In the genomic region with DNA sequence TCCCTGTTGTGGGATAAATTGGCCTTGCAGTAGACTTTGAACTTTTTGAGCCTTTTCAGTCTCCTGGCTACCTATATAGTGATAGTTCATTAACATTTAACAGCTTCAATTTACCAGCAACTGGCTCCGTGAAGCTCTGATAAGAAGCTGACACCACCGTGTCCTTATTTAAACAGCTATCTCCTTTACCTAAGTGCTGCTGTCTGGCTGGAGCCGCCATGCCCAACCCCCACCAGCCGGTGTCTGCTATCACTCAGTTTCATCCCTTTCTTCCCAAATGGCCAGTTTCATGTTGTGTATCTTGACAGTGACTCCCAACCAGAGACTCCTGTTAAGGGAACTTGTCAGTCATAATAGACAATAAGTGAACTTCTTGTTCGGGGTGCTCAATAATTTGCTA, we compare ENCODE assay signal across 32 mouse cellular contexts. TPM values are rescaled to one million over a fixed set of nuclear protein-coding genes. Genes with fewer than 3 reads are reported as not detected.
DNase-seq lines count a peak whose midpoint lies in the region; ATAC-seq and TF ChIP-seq lines count a peak whose summit lies in the region.
"Had no signal": no experiment of that assay in that cellular context is flagged by ENCODE, and none has a peak within 500 bp of the region (broad histone marks: within the 10 kb centered on the region; RNA-seq: fewer than 3 reads in every experiment).

No protein-coding gene starts in this region.

- H3K4me2 ChIP-seq in intestine, embryonic 15.5 days (replicated peaks): no peak overlapping the region
- no peak overlapping the region for H3K4me2 ChIP-seq in intestine, postnatal 0 days (replicated peaks; ENCODE audit: low read depth)
- peak overlapping the region; percentile 53 for H3K4me2 ChIP-seq in heart, embryonic 16.5 days (ENCODE audit: low read depth, low read length)
- H3K4me2 ChIP-seq: forebrain, embryonic 13.5 days; hindbrain, embryonic 13.5 days; kidney, embryonic 15.5 days; limb, embryonic 12.5 days; neural tube, embryonic 12.5 days had no signal

- H3K9me3 ChIP-seq in intestine, embryonic 15.5 days: no peaks in the 10 kb centered on the region
- H3K9me3 ChIP-seq in intestine, postnatal 0 days (ENCODE audit: control insufficient read depth): no peaks in the 10 kb centered on the region
- H3K9me3 ChIP-seq in heart, embryonic 16.5 days (replicated peaks; ENCODE audit: control insufficient read depth, low read length): no peaks in the 10 kb centered on the region
- H3K9me3 ChIP-seq: forebrain, embryonic 13.5 days; hindbrain, embryonic 13.5 days; kidney, embryonic 15.5 days; limb, embryonic 12.5 days; neural tube, embryonic 12.5 days had no signal

- H3K9ac ChIP-seq in heart, adult 2 months (ENCODE audit: low read depth, low read length): no peak overlapping the region
- no peak overlapping the region for H3K9ac ChIP-seq in intestine, embryonic 15.5 days
- H3K9ac ChIP-seq in intestine, postnatal 0 days (ENCODE audit: low read depth, low read length): no peak overlapping the region
- H3K9ac ChIP-seq in heart, embryonic 16.5 days (ENCODE audit: low read length): no peak overlapping the region
- H3K9ac ChIP-seq: forebrain, embryonic 13.5 days; hindbrain, embryonic 13.5 days; kidney, embryonic 15.5 days; limb, embryonic 12.5 days; liver, embryonic 14.5 days; neural tube, embryonic 12.5 days had no signal

- peak overlapping the region; percentile 36 for H3K4me3 ChIP-seq in heart, adult 2 months
- H3K4me3 ChIP-seq in intestine, embryonic 15.5 days (replicated peaks): no peak overlapping the region
- H3K4me3 ChIP-seq in intestine, postnatal 0 days (ENCODE audit: low read depth, low read length): no peak overlapping the region
- peak overlapping the region; percentile 14; the same call in 1 of the 2 replicates for H3K4me3 ChIP-seq in heart, embryonic 16.5 days (ENCODE audit: low read length)
- H3K4me3 ChIP-seq: forebrain, embryonic 13.5 days; hindbrain, embryonic 13.5 days; kidney, embryonic 15.5 days; layer of hippocampus, adult 2 months; left cerebral cortex, adult 2 months; limb, embryonic 12.5 days; neural tube, embryonic 12.5 days had no signal

- peak overlapping the region; percentile 89 for H3K27ac ChIP-seq in heart, adult 2 months
- no peak overlapping the region for H3K27ac ChIP-seq in intestine, embryonic 15.5 days
- H3K27ac ChIP-seq in intestine, postnatal 0 days (ENCODE audit: low read depth, low read length): no peak overlapping the region
- H3K27ac ChIP-seq in heart, embryonic 16.5 days (ENCODE audit: low read length): peak overlapping the region; percentile 82
- H3K27ac ChIP-seq: forebrain, embryonic 13.5 days; hindbrain, embryonic 13.5 days; kidney, embryonic 15.5 days; layer of hippocampus, adult 2 months; left cerebral cortex, adult 2 months; limb, embryonic 12.5 days; liver, embryonic 14.5 days; macrophage; neural tube, embryonic 12.5 days; stomach, postnatal 0 days had no signal

- peaks cover 4% of the 10 kb centered on the region for H3K36me3 ChIP-seq in heart, adult 2 months (ENCODE audit: control insufficient read depth, insufficient read depth, low read length)
- no peaks in the 10 kb centered on the region for H3K36me3 ChIP-seq in intestine, embryonic 15.5 days
- H3K36me3 ChIP-seq in intestine, postnatal 0 days (ENCODE audit: control insufficient read depth, insufficient read depth): no peaks in the 10 kb centered on the region
- H3K36me3 ChIP-seq in heart, embryonic 16.5 days (ENCODE audit: control insufficient read depth, insufficient read depth): no peaks in the 10 kb centered on the region
- H3K36me3 ChIP-seq: hindbrain, embryonic 13.5 days; kidney, embryonic 15.5 days; limb, embryonic 12.5 days; neural tube, embryonic 12.5 days had no signal

- H3K4me1 ChIP-seq in heart, adult 2 months (ENCODE audit: control insufficient read depth, insufficient read depth, low read length): no peaks in the 10 kb centered on the region
- H3K4me1 ChIP-seq in intestine, embryonic 15.5 days (replicated peaks): no peaks in the 10 kb centered on the region
- H3K4me1 ChIP-seq in intestine, postnatal 0 days (replicated peaks; ENCODE audit: control insufficient read depth, insufficient read depth, low read length): no peaks in the 10 kb centered on the region
- H3K4me1 ChIP-seq in heart, embryonic 16.5 days (ENCODE audit: control insufficient read depth, insufficient read depth, low read length): peaks cover 7% of the 10 kb centered on the region
- H3K4me1 ChIP-seq: forebrain, embryonic 13.5 days; hindbrain, embryonic 13.5 days; kidney, embryonic 15.5 days; limb, embryonic 12.5 days; neural tube, embryonic 12.5 days had no signal

- no peaks in the 10 kb centered on the region for H3K79me2 ChIP-seq in heart, adult 2 months (replicated peaks; ENCODE audit: control insufficient read depth, insufficient read depth, low read length)

- no peak for DNase-seq in heart, adult 2 months
- DNase-seq in heart, postnatal 10 days: no peak
- DNase-seq in layer of hippocampus, adult 11-12 months (ENCODE audit: low spot score): no peak
- DNase-seq in adrenal gland, postnatal 36 days: no peak
- DNase-seq: adrenal gland, postnatal 10 days; cerebellum, adult 11 months; cerebellum, adult 9-10 months; cerebellum, postnatal 36 days; gastrocnemius, postnatal 14 days; kidney, adult 18-20 months; kidney, postnatal 25 days; lung, adult 2 months; lung, postnatal 10 days; midbrain, embryonic 14.5 days; right cerebral cortex, adult 18-20 months; right cerebral cortex, postnatal 4 days; thymus, adult 18-20 months; thymus, postnatal 25 days had no signal

- intact Hi-C loops in heart, adult 2 months (cut with DNase I): loop anchor here (5.0 kb wide), 1 partner anchor 49 kb away; no protein-coding TSS in a partner anchor
- intact Hi-C loops in heart, postnatal 10 days (cut with DNase I): loop anchor here (5.0 kb wide), 1 partner anchor 49 kb away; no protein-coding TSS in a partner anchor

- 29% methylated on average over 5 of the region's 5 CpGs for WGBS in heart, adult 2 months
- WGBS in intestine, embryonic 15.5 days: 25% methylated on average over 5 of the region's 5 CpGs
- WGBS in intestine, postnatal 0 days: 22% methylated on average over 5 of the region's 5 CpGs
- WGBS in heart, embryonic 16.5 days: 18% methylated on average over 5 of the region's 5 CpGs

- ATAC-seq in intestine, embryonic 15.5 days: peak; percentile 34; the same call in 1 of the 2 replicates
- ATAC-seq in intestine, postnatal 0 days: no peak
- no peak for ATAC-seq in heart, embryonic 16.5 days (replicated peaks; ENCODE audit: extremely low read depth, insufficient read depth, low FRiP score)
- ATAC-seq: forebrain, embryonic 13.5 days; Patski had no signal

- no peak for TF ChIP-seq CTCF in heart, adult 2 months (IDR thresholded peaks at IDR 0.05)
- no peak for TF ChIP-seq CTCF in intestine, postnatal 0 days (IDR thresholded peaks at IDR 0.05; ENCODE audit: low read depth)

- TF ChIP-seq POLR2A in heart, adult 2 months (IDR thresholded peaks at IDR 0.05; ENCODE audit: insufficient read depth, low read depth, low read length): no peak

- no peak for TF ChIP-seq EP300 in heart, adult 2 months (IDR thresholded peaks at IDR 0.05; ENCODE audit: insufficient read depth, low read depth, low read length)

- H3K27me3 ChIP-seq in heart, adult 2 months (ENCODE audit: control insufficient read depth, insufficient read depth, low read length): no peaks in the 10 kb centered on the region
- no peaks in the 10 kb centered on the region for H3K27me3 ChIP-seq in intestine, embryonic 15.5 days (replicated peaks)
- no peaks in the 10 kb centered on the region for H3K27me3 ChIP-seq in intestine, postnatal 0 days (replicated peaks; ENCODE audit: control insufficient read depth, insufficient read depth, low read length)
- no peaks in the 10 kb centered on the region for H3K27me3 ChIP-seq in heart, embryonic 16.5 days (ENCODE audit: control insufficient read depth, insufficient read depth, low read length)
- H3K27me3 ChIP-seq: forebrain, embryonic 13.5 days; hindbrain, embryonic 13.5 days; kidney, embryonic 15.5 days; limb, embryonic 12.5 days; neural tube, embryonic 12.5 days had no signal

RNA-seq across cellular contexts. Expression of a gene that starts 1.3 kb away (rescaled TPM):
- 1,000 to 10,000 TPM; 2,567 to 3,090 TPM for total RNA-seq in heart, adult 2 months (2021)
- 88.4 and 181 TPM in 2 replicates for polyA plus RNA-seq in heart, adult 2 months (2012; rRNA removed)
- total RNA-seq in heart, postnatal 10 days (2021): 1,000 to 10,000 TPM; 2,261 to 2,393 TPM
- 0.76 and 1.3 TPM in 2 replicates for polyA plus RNA-seq in intestine, embryonic 15.5 days (2015; fragmentation: Nextera tagmentation; extraction: Ambion mirVana)
- polyA plus RNA-seq in intestine, postnatal 0 days (2015; fragmentation: Nextera tagmentation; extraction: Ambion mirVana): 0.01 and 0.20 TPM in 2 replicates
- polyA plus RNA-seq in heart, embryonic 16.5 days (2015; fragmentation: Nextera tagmentation; extraction: Ambion mirVana): 717 and 788 TPM in 2 replicates
- total RNA-seq in adrenal gland, postnatal 36 days (2021): 1 to 10 TPM in 1 of 2 experiments, under 1 TPM in 1; 0.10 to 1.1 TPM
- polyA plus RNA-seq: macrophage had no signal

Comparison
In these comparisons a context has a peak if more than half of its experiments do, and no peak if none do; other contexts are left out.
1. H3K27ac ChIP-seq: peak in heart, adult 2 months (single experiment) and heart, embryonic 16.5 days (single experiment); none in intestine, embryonic 15.5 days (single experiment) and intestine, postnatal 0 days (single experiment).
2. H3K4me3 ChIP-seq: peak in heart, adult 2 months (single experiment) and heart, embryonic 16.5 days (single experiment); none in intestine, embryonic 15.5 days (single experiment) and intestine, postnatal 0 days (single experiment).
3. RNA of a gene that starts 1.3 kb away (polyA plus RNA-seq): 717 to 788 TPM in heart, embryonic 16.5 days and 88.4 to 181 TPM in heart, adult 2 months; 0.76 to 1.3 TPM in intestine, embryonic 15.5 days and 0.01 to 0.20 TPM in intestine, postnatal 0 days; every median in the first group is over 10 times any median in the second.